Mouse (Mus musculus) neural tube, embryonic 14.5 days (tissue): ENCODE measurements around the gene Cxcl13. TPM values are rescaled to one million over a fixed set of nuclear protein-coding genes. Genes with fewer than 3 reads are reported as not detected.

Experiments used
- ATAC-seq: fragments of 200-750 bp; cut with Nextera tagmentation; 2 replicates; pipeline ENCODE4 v1.8.0; 2017; ENCODE audit warnings: low read depth, mild to moderate bottlenecking, moderate TSS enrichment, moderate library complexity
- H3K27ac ChIP-seq: fragments of 300-500 bp; sonication (generic); 2 replicates; pipeline ENCODE4 v1.5.1; 2014; ENCODE audit warnings: low read depth, mild to moderate bottlenecking, control low read depth, low read length, moderate library complexity, mixed read lengths
- H3K27me3 ChIP-seq: fragments of 300-500 bp; sonication (generic); 2 replicates; pipeline ENCODE4 v1.6.1; 2014; ENCODE audit warnings: low read length; ENCODE audit not compliant: control insufficient read depth, insufficient read depth
- H3K36me3 ChIP-seq: fragments of 300-500 bp; sonication (generic); 2 replicates; pipeline ENCODE4 v1.6.1; 2014; ENCODE audit warnings: low read length, mixed read lengths; ENCODE audit not compliant: control insufficient read depth, insufficient read depth
- H3K4me1 ChIP-seq: fragments of 300-500 bp; sonication (generic); 2 replicates; pipeline ENCODE4 v1.6.1; 2014; ENCODE audit warnings: low read length; ENCODE audit not compliant: control insufficient read depth, insufficient read depth
- H3K4me2 ChIP-seq: fragments of 300-500 bp; sonication (generic); 2 replicates; pipeline ENCODE4 v1.6.1; 2014; ENCODE audit warnings: mild to moderate bottlenecking, low read depth, low read length, control low read depth
- H3K4me3 ChIP-seq: fragments of 300-500 bp; sonication (generic); 2 replicates; pipeline ENCODE4 v1.5.1; 2014; ENCODE audit warnings: low read depth, low read length, control low read depth, mixed read lengths
- H3K9ac ChIP-seq: fragments of 300-500 bp; sonication (generic); replicated peaks from 2 replicates; pipeline ENCODE4 v1.6.1; 2014; ENCODE audit warnings: low read depth, mild to moderate bottlenecking, control low read depth, low read length, mixed read lengths
- H3K9me3 ChIP-seq: fragments of 300-500 bp; sonication (generic); 2 replicates; pipeline ENCODE4 v1.6.1; 2016; ENCODE audit warnings: low read length; ENCODE audit not compliant: control insufficient read depth
- WGBS: fragments of 180-500 bp; shearing (Covaris S2); extraction: QIAGEN DNeasy Blood & Tissue Kit; methylation state at CpG from one replicate; pipeline ENCODE4 v1.1.7; 2014; 5-methylcytosine and 5-hydroxymethylcytosine counted together
- polyA plus RNA-seq: library from polyadenylated mRNA; unstranded; fragments of >200 nt; fragmentation: Nextera tagmentation; extraction: Ambion mirVana; gene quantifications from 2 replicates; pipeline ENCODE4 v1.2.1, GENCODE M21; 2014

Gene Cxcl13
- polyA plus RNA-seq, 1 experiment from 2014 or later: 0.17 TPM

DNA sequence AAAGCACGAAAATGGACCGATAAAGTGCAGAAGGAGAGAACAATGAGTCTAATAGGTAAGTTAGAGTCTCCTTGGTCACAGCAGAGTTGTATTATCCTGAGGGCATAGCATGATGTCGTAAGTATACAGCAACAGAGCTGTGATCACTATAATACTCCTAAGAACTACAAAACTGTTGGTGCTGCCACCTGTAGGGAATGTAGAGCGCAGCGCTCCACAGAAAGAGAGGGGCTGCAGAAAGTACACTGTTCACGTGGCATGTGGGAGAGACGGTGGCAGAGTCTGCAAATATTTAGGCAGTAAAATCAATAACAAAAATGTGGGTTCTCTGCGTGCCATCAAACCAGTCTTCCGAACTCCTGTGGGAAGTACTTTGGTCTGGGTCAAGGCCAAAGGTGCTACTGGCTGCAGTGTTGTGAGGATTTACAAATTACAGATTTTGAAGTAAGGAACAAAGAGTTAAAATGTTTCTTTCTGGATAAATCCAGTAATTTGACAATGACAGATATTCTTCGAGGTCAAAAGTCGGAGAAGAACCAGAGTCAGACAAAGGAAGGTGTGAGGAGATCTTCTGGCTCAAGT is 18.6 kb upstream of the Cxcl13 start:
- Histone ChIP-seq H3K9ac (no peak overlapping the region), H3K27ac (no peak overlapping the region), H3K27me3 (no peaks in the 10 kb centered on the region), H3K4me1 (no peaks in the 10 kb centered on the region), H3K9me3 (no peaks in the 10 kb centered on the region), H3K36me3 (no peaks in the 10 kb centered on the region), H3K4me3 (no peak overlapping the region), H3K4me2 (no peak overlapping the region)
- 83% methylated on average over 11 of the region's 11 CpGs for WGBS
- no peak for ATAC-seq

DNA sequence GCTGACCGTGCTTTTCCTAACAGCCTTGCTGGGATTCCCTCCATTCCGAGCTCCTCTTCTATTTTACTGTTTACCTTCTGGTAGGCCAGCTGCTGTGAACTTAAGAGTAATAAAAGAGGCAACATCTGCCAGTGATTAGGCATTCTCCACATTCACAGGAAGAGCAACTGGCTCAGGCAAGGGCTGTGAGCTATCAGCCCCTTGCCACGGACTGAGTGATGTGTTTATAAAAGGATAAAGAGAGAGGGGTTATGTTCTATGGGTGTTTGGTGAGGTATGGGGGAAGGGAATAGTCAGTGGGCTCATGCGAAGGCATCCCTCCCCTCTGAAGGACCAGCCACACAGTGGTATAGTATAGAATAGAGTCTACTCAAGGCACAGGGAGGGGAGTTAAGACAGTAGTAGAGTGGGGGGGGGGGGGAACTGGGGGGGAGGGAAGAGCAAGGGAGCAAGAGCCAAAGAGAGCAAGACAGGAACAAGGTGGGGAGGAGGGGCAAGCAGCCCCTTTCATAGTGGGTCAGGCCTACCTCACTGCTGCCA is 16.0 kb upstream of the Cxcl13 start:
- Histone ChIP-seq H3K36me3 (no peaks in the 10 kb centered on the region), H3K9ac (no peak overlapping the region), H3K27ac (no peak overlapping the region), H3K4me3 (no peak overlapping the region), H3K4me1 (no peaks in the 10 kb centered on the region), H3K27me3 (no peaks in the 10 kb centered on the region), H3K4me2 (no peak overlapping the region), H3K9me3 (no peaks in the 10 kb centered on the region)
- WGBS: 56% methylated on average over 4 of the region's 4 CpGs
- no peak; the same call in 1 of the 2 replicates for ATAC-seq

DNA sequence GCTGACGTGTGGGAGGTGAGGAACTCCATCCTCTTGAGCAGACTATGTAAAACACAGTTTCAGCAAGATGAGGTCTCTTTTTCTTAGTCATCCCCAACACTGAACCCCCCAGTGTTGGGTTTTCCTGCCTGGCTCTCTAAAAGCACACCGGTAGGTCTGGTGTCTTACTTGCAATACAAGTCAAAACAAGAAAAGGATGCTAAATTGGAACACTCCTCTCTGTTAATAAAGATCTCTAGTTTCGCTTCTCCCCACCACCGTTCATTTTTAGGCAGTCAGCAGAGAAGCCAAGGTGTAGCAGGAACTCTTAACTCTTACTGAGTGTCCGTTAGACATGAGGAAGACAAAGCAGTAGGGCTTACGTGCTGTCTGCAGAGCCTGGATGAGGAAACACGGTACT is 15.2 kb upstream of the Cxcl13 start:
- WGBS: 83% methylated on average over 7 of the region's 7 CpGs
- Histone ChIP-seq H3K36me3 (no peaks in the 10 kb centered on the region), H3K9ac (no peak overlapping the region), H3K4me1 (no peaks in the 10 kb centered on the region), H3K27me3 (no peaks in the 10 kb centered on the region), H3K4me2 (no peak overlapping the region), H3K9me3 (no peaks in the 10 kb centered on the region), H3K4me3 (no peak overlapping the region), H3K27ac (no peak overlapping the region)
- no peak for ATAC-seq

DNA sequence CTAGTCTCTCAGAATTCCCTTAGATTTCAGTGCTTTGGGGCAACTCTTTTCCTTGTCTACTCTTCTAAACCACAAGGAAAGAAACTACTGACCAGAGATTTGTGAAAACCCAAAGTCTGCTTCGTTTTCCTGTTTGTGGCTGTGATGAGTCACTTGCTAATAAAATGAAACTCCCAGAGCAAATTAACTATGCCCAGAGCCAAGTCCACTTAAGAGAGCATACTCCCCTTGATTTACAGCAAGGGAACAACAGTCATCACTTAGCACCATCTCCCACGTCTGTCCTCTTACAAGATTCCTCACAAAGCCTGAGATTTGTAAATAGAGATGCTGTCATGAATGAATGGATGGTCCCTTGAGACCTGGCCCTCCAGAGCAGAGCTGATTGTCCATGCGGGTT is 11.6 kb upstream of the Cxcl13 start:
- Histone ChIP-seq H3K9me3 (no peaks in the 10 kb centered on the region), H3K27ac (no peak overlapping the region), H3K27me3 (no peaks in the 10 kb centered on the region), H3K4me3 (no peak overlapping the region), H3K36me3 (no peaks in the 10 kb centered on the region), H3K4me1 (no peaks in the 10 kb centered on the region), H3K4me2 (no peak overlapping the region), H3K9ac (no peak overlapping the region)
- no peak for ATAC-seq
- 38% methylated on average over 3 of the region's 3 CpGs for WGBS

DNA sequence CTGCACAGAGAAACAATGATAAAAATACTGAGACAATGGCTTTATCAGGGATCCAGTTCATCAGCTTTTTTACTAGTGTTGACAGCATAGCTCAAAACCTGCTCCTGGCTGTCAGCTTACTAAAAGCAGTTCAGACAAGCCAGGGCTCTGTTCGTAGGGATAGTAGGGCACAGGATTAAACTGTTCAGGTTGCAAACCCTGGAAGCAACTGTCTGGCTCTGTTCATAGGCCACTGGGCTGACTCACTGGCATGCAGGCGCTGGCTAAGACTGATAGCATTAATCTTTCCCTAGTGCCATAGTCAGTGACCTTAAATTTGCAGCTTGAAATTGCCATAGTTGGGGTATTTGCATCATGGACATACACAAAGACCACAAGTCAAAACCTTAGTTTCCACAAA is 10.4 kb upstream of the Cxcl13 start:
- Histone ChIP-seq H3K27ac (no peak overlapping the region), H3K4me1 (no peaks in the 10 kb centered on the region), H3K9ac (no peak overlapping the region), H3K27me3 (no peaks in the 10 kb centered on the region), H3K36me3 (no peaks in the 10 kb centered on the region), H3K9me3 (no peaks in the 10 kb centered on the region), H3K4me2 (no peak overlapping the region), H3K4me3 (no peak overlapping the region)
- no peak for ATAC-seq
- 79% methylated on average over 2 of the region's 2 CpGs for WGBS

DNA sequence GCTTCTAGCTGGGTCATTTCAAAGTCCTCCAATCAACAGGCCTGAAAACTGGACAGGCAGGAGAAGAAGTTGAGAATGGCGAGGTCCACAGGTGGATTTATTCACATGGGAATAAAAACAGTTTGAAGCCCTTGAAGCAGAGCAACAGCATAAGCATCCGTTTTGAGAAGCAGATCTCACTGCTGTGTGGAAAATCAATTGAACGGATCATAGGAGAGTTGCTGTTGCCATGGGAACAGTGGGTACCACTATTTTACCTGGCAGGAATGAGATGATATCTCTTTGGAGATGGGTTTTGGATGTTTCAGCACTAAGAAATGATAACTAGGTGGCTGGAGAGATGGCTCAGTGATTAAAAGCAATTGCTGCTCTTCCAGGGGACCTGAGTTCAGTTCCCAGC is 8.1 kb upstream of the Cxcl13 start:
- no peaks in the 10 kb centered on the region for H3K27me3 ChIP-seq
- no peak overlapping the region for H3K4me2 ChIP-seq
- 80% methylated on average over 3 of the region's 3 CpGs for WGBS
- H3K4me1 ChIP-seq: no peaks in the 10 kb centered on the region
- H3K27ac ChIP-seq: no peak overlapping the region
- H3K9ac ChIP-seq: no peak overlapping the region
- H3K9me3 ChIP-seq: no peaks in the 10 kb centered on the region
- no peak for ATAC-seq
- H3K4me3 ChIP-seq: no peak overlapping the region
- no peaks in the 10 kb centered on the region for H3K36me3 ChIP-seq

DNA sequence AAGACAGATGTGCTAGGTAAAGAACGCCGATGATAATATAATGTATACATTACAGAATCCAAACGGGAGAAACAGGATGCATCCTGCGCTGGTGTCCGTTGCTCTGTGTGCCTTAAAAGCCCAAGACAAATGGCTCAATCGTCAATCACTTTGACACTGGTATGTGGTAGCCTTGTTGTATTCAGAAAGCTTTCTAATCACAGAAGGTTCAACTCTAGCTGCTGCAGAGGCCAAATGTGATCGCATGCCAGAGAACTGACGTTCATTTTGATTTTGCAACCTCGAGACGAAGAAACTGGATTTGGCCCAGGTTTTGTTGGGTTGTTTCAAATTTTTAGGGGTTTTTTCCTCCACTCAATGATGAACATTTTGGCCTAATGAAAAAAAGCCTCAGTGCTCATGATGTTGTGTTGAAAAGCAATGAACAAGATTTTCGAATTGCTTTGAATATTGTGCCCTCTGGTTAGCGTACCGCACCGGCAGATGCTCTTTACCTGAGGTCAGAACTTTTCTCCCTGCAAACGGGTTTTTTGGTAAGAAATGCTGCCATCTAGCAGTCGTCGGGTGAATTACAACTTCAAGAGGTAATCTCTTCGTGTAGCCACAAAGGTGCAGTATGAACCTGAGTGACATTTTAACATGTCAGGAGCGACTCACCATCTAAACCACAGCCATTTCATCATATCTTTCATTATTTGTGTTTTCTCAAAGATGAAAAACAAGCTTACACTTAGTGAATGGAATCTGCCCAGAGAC is 6.6 kb upstream of the Cxcl13 start:
- Histone ChIP-seq H3K4me1 (no peaks in the 10 kb centered on the region), H3K27ac (no peak overlapping the region), H3K9ac (no peak overlapping the region), H3K4me3 (no peak overlapping the region), H3K36me3 (no peaks in the 10 kb centered on the region), H3K27me3 (no peaks in the 10 kb centered on the region), H3K4me2 (no peak overlapping the region), H3K9me3 (no peaks in the 10 kb centered on the region)
- peak; percentile 61; the same call in 1 of the 2 replicates for ATAC-seq
- 39% methylated on average over 19 of the region's 19 CpGs for WGBS

DNA sequence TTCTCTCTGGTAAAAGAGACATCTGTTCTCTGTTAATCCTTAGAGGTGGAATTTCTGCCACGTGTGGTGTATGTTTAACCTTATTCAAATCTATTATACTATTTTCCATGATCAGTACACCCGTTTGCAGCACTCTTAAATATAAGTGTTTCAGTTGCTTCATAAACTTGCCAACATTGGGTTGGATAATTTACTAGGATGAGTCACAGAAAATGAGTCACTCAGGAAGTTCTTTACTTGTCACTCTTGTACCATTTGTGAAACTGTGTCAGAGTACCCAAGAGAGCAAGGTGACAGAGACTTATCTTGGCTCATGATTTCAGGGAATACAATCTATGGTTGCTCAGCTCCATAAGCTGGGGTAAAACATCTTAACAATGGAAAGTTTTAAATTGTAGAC is 8.2 kb downstream of the Cxcl13 start:
- no peak overlapping the region for H3K4me3 ChIP-seq
- H3K9me3 ChIP-seq: no peaks in the 10 kb centered on the region
- 72% methylated on average over 2 of the region's 2 CpGs for WGBS
- ATAC-seq: no peak
- no peak overlapping the region for H3K4me2 ChIP-seq
- H3K36me3 ChIP-seq: no peaks in the 10 kb centered on the region
- no peak overlapping the region for H3K9ac ChIP-seq
- H3K27me3 ChIP-seq: no peaks in the 10 kb centered on the region
- no peaks in the 10 kb centered on the region for H3K4me1 ChIP-seq
- H3K27ac ChIP-seq: no peak overlapping the region

DNA sequence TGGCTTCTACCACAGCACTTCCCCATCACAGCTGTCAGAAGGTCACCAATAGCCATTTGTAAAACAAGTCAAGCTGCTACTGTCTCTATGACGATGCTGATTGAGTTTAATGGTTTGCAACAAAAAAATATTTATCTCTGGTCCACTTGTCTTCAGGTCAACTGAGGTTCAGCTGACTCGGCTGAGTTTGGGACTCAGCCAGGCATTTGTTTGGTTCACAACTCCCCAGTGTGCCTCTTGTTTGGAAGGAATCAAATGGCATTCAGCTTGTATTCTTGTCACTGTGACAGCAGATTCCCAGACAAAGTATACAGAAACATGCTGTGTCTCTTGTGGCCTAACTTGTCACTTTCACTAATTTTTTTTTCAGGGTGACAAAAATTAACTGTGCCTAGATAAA is 9.9 kb downstream of the Cxcl13 start:
- Histone ChIP-seq H3K27ac (no peak overlapping the region), H3K9ac (no peak overlapping the region), H3K4me3 (no peak overlapping the region), H3K4me2 (no peak overlapping the region), H3K4me1 (no peaks in the 10 kb centered on the region), H3K27me3 (no peaks in the 10 kb centered on the region), H3K36me3 (no peaks in the 10 kb centered on the region), H3K9me3 (no peaks in the 10 kb centered on the region)
- WGBS: 28% methylated on average over 2 of the region's 2 CpGs
- no peak for ATAC-seq
